Mouse (Mus musculus) olfactory bulb, adult 2 months (tissue): Measurements from ENCODE around the gene R3hdm4.

ENCODE experiments used
- CTCF ChIP-seq: fragments of 200-500 bp; IDR thresholded peaks from 2 replicates; pipeline ENCODE4 v1.5.1; 2012; ENCODE audit warnings: low read depth, mild to moderate bottlenecking, low read length, moderate library complexity; ENCODE audit not compliant: insufficient read depth
- POLR2A ChIP-seq: fragments of 200-500 bp; IDR thresholded peaks from 2 replicates; pipeline ENCODE4 v1.6.1; 2012; ENCODE audit warnings: mild to moderate bottlenecking, low read depth, low read length, moderate library complexity; ENCODE audit not compliant: insufficient read depth

DNA sequence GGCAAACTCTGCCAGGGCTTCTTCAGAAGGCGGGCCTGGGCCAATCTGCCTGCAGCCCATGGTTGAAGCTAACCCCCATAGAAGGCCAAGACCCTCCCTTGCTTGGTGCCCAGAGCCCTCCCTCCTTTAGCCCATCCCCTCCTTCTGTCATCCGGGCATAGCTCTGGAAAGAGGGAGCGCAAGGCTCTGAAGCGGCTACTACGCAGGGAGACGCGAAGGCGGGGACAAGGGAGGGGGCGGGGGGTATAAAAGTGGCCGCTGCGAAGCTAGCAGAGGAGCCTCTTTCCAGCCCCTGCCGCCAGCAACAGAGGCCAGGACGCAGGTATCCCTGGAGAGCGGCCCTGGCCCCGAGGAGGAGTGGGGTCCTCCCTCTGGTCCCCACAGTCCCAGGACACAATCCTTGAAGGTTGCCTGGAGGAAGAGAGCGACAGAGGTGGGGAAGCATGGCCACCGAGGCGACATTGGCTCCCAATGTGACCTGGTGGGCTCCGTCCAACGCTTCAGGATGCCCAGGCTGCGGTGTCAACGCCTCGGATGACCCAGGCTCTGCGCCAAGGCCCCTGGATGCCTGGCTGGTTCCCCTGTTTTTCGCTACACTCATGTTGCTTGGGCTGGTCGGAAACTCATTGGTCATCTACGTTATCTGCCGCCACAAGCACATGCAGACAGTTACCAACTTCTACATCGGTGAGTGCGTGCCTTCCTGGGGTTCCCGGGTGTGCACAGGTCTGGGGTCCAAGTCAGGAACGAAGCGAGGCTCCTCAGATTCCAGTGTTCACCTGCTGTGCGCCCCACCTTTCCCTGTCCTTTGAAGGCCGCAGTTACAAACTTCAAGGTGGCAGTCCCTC lies 2.6 kb downstream of the R3hdm4 start:
- TF ChIP-seq POLR2A (no peak), CTCF (no peak)
